Mouse (Mus musculus) ES-Bruce4 (cell line): ENCODE measurements at regions not wholly inside any gene's neighbourhood (a gene's known extent, or its start where the extent isn't known, plus 50 kb on each side); places are given as distances from the start of the nearest gene placed in this dataset.

Experiments
- H3K27ac ChIP-seq: 2 replicates; pipeline ENCODE4 v1.5.1; 2012; ENCODE audit warnings: low read length, inconsistent platforms; ENCODE audit not compliant: insufficient read depth
- H3K27me3 ChIP-seq: 2 replicates; pipeline ENCODE4 v1.6.1; 2012; ENCODE audit warnings: mild to moderate bottlenecking, low read length, inconsistent platforms; ENCODE audit not compliant: control insufficient read depth, poor library complexity, insufficient read depth, severe bottlenecking
- H3K36me3 ChIP-seq: 2 replicates; pipeline ENCODE4 v1.6.1; 2012; ENCODE audit warnings: inconsistent platforms, mild to moderate bottlenecking, low read length, moderate library complexity; ENCODE audit not compliant: control insufficient read depth, poor library complexity, insufficient read depth, severe bottlenecking
- H3K4me1 ChIP-seq: one replicate; pipeline ENCODE4 v1.8.1; 2011; ENCODE audit warnings: low read length; ENCODE audit not compliant: control insufficient read depth, insufficient read depth
- H3K4me3 ChIP-seq: 2 replicates; pipeline ENCODE4 v1.5.1; 2011; ENCODE audit warnings: low read depth, mild to moderate bottlenecking, low read length
- H3K9ac ChIP-seq: 2 replicates; pipeline ENCODE4 v1.6.1; 2012; ENCODE audit warnings: low read depth, mild to moderate bottlenecking, inconsistent platforms; ENCODE audit not compliant: poor library complexity, severe bottlenecking
- H3K9me3 ChIP-seq: replicated peaks from 2 replicates; pipeline ENCODE4 v1.6.1; 2012; ENCODE audit warnings: mild to moderate bottlenecking, low read length, inconsistent platforms; ENCODE audit not compliant: control insufficient read depth, poor library complexity, insufficient read depth, severe bottlenecking
- CTCF ChIP-seq: IDR thresholded peaks from one replicate; pipeline ENCODE4 v1.8.1; 2011; ENCODE audit warnings: low read depth, low read length
- EP300 ChIP-seq: IDR thresholded peaks from 2 replicates; pipeline ENCODE4 v1.6.1; 2011; ENCODE audit warnings: low read depth, low read length; ENCODE audit not compliant: insufficient read depth
- POLR2A ChIP-seq: IDR thresholded peaks from one replicate; pipeline ENCODE4 v1.8.1; 2011; ENCODE audit warnings: low read length; ENCODE audit not compliant: insufficient read depth

DNA sequence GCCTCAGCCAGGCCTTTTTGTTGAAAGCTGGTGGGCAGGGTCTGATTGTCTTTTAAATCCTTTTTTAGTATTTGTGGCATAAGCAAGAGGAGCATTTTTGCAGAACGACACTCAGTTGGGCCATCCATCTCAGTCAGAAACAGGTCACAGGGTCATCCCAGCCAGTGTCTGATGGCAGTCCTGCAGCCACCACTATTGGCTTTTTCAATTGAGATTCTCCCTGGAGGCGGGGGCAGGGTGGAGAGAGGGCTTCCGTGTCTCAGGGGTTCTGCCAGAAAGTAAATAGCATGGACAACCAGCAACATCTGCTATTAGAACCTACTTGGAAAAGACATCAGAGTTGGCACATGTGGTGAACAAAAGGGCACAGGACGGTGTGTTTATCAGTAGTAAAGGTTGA, 293.8 kb upstream of the Npvf start:
- H3K36me3 ChIP-seq, result no peaks in the 10 kb centered on the region
- H3K4me3 ChIP-seq, result no peak overlapping the region
- no peaks in the 10 kb centered on the region for H3K27me3 ChIP-seq
- H3K9me3 ChIP-seq, result no peaks in the 10 kb centered on the region
- H3K4me1 ChIP-seq, result no peaks in the 10 kb centered on the region
- H3K27ac ChIP-seq, result no peak overlapping the region
- TF ChIP-seq EP300 (no peak), POLR2A (no peak), CTCF (no peak)
- no peak overlapping the region for H3K9ac ChIP-seq

DNA sequence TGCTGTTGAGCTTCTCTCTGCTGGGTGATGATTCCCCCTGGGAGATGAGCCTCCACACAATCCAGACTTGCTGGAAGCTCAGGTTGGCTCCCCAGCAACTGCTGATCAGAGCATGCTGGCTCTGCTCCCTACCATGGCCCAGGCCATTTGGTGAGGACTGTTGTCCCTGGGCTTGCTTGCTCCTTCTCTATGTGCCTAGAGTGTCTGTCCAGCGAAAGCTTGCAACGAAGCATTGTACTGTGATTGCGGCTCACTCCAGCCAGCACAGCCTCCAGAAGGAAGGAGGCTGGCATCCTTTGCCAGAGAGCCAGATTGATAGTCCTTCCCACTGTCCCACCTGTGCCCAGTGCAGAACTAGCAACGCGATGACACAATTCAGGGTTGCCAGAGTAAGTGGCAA, 295.1 kb upstream of the Npvf start:
- no peaks in the 10 kb centered on the region for H3K36me3 ChIP-seq
- H3K27ac ChIP-seq, result no peak overlapping the region

GRCm38 (mm10) chr6:50949883-50950583, 295.8 kb upstream of the Npvf start:
- Histone ChIP-seq H3K27ac (no peak overlapping the region), H3K9ac (no peak overlapping the region), H3K9me3 (no peaks in the 10 kb centered on the region; the same call in 1 of the 2 replicates), H3K4me1 (no peaks in the 10 kb centered on the region), H3K4me3 (no peak overlapping the region), H3K27me3 (no peaks in the 10 kb centered on the region), H3K36me3 (no peaks in the 10 kb centered on the region)
- TF ChIP-seq CTCF, result no peak
- TF ChIP-seq POLR2A, result no peak
- TF ChIP-seq EP300, result no peak

More for the DNA sequence above, 295.1 kb upstream of the Npvf start:
- TF ChIP-seq CTCF (no peak), EP300 (no peak), POLR2A (no peak)
- H3K4me1 ChIP-seq, result no peaks in the 10 kb centered on the region
- no peak overlapping the region for H3K9ac ChIP-seq
- H3K27me3 ChIP-seq, result no peaks in the 10 kb centered on the region
- no peak overlapping the region for H3K4me3 ChIP-seq
- H3K9me3 ChIP-seq, result no peaks in the 10 kb centered on the region

- no peaks in the 10 kb centered on the region; the same call in none of the 2 replicates for H3K9me3 ChIP-seq
- H3K27ac ChIP-seq, result no peak overlapping the region
- H3K4me3 ChIP-seq, result no peak overlapping the region
- H3K4me1 ChIP-seq, result no peaks in the 10 kb centered on the region
- no peaks in the 10 kb centered on the region for H3K27me3 ChIP-seq
- no peaks in the 10 kb centered on the region for H3K36me3 ChIP-seq
- TF ChIP-seq EP300, result no peak
- no peak for TF ChIP-seq CTCF
- no peak for TF ChIP-seq POLR2A
- no peak overlapping the region for H3K9ac ChIP-seq
These were observed 303.2 kb upstream of the Npvf start for GRCm38 (mm10) chr6:50957328-50957900.

DNA sequence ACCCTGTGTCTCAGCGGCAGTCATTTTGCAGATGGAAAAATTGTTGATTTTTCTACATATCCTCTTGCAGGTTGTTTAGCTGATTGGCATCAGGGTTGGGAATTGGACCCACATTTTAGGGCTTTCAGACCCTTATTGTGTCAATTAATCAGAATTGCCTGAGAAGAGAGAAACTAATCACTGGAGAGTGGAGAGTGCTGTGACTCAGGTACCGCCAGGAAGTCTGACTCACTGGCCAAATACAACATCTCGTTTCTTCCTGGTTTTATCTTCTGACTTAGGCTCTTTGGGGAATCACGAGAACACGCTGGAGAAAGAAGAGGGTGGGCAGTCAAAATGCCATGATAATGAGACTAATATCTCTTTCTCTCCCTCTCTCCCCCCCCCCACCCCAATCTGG, 306.1 kb upstream of the Npvf start:
- H3K27me3 ChIP-seq, result no peaks in the 10 kb centered on the region
- H3K27ac ChIP-seq, result no peak overlapping the region
- TF ChIP-seq POLR2A, result no peak
- TF ChIP-seq CTCF, result no peak
- TF ChIP-seq EP300, result no peak
- H3K4me3 ChIP-seq, result no peak overlapping the region
- no peaks in the 10 kb centered on the region; the same call in none of the 2 replicates for H3K9me3 ChIP-seq
- H3K36me3 ChIP-seq, result no peaks in the 10 kb centered on the region
- H3K4me1 ChIP-seq, result no peaks in the 10 kb centered on the region
- no peak overlapping the region for H3K9ac ChIP-seq

DNA sequence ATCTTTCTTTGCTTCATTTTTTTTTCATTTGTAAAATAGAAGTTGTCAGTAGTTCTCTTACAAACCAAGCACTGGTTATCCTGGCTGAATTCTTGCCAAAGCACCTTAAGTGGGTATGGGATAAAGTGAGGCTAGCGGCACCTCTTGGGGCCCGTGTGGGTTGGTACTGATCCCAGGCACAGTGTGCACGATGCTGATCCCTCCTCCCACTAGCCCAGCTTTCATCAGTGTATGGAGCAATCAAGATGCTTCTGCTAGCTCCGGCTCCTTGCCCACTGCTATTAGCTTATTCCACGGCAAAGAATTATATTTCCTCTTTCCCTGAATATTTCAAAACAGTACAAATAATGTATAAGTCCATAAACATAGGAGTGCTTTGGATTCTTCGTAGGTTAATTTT, 307.4 kb upstream of the Npvf start:
- Histone ChIP-seq H3K4me1 (no peaks in the 10 kb centered on the region), H3K9ac (no peak overlapping the region), H3K4me3 (no peak overlapping the region), H3K27me3 (no peaks in the 10 kb centered on the region), H3K9me3 (no peaks in the 10 kb centered on the region; the same call in none of the 2 replicates), H3K27ac (no peak overlapping the region), H3K36me3 (no peaks in the 10 kb centered on the region)
- TF ChIP-seq POLR2A, result no peak
- TF ChIP-seq CTCF, result no peak
- TF ChIP-seq EP300, result no peak
